Mouse (Mus musculus): ENCODE results near the gene Gm39653. TPM values are rescaled to one million over a fixed set of nuclear protein-coding genes. Genes with fewer than 3 reads are reported as not detected.

Gm39653 gene
- polyA plus RNA-seq (2012; rRNA removed), result not detected in 2 replicates

DNA sequence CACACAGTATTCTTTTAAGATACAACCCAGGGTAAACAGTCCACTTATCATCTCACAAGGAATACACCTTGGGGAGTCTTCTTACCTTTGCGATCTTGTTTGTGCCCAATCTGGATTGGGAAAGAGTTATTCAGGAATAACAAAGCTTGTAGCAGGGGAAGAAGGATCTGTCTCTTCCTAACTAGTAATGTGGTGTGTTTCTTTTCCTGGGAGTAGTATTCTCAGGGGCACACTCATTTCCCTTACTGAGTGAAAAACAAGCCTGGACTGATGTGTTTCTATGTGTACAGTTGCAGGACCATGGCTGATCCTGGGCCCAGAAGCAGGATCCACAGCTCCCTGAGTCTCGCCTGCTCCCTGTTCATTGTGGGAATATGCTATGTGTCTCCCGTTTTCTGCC lies at the start of gene Gm39653:
Gm39653 (plus strand) TSS at position 301 of the 400 bp plus-strand sequence.
- H3K27me3 ChIP-seq (ENCODE audit: control insufficient read depth, insufficient read depth, low read length), result no peaks in the 10 kb centered on the region
- no peak within 1 kb of the TSS for H3K27ac ChIP-seq (ENCODE audit: control insufficient read depth, insufficient read depth, low read length)
- no peaks in the 10 kb centered on the region for H3K36me3 ChIP-seq (ENCODE audit: control insufficient read depth, insufficient read depth, low read length)
- no peak for DNase-seq
- no peak within 1 kb of the TSS for H3K4me3 ChIP-seq (ENCODE audit: control insufficient read depth, insufficient read depth, low read length)
- WGBS, result 88% methylated on average over 3 of the region's 3 CpGs
- TF ChIP-seq CTCF (IDR thresholded peaks at IDR 0.05; ENCODE audit: borderline replicate concordance, control insufficient read depth, extremely low read depth, insufficient read depth, low read length, poor library complexity) (no peak), POLR2A (IDR thresholded peaks at IDR 0.05; ENCODE audit: control insufficient read depth, extremely low read depth, insufficient read depth, low read length, poor library complexity) (no peak)
- no peaks in the 10 kb centered on the region for H3K4me1 ChIP-seq (replicated peaks; ENCODE audit: control insufficient read depth, insufficient read depth, low read length)

DNA sequence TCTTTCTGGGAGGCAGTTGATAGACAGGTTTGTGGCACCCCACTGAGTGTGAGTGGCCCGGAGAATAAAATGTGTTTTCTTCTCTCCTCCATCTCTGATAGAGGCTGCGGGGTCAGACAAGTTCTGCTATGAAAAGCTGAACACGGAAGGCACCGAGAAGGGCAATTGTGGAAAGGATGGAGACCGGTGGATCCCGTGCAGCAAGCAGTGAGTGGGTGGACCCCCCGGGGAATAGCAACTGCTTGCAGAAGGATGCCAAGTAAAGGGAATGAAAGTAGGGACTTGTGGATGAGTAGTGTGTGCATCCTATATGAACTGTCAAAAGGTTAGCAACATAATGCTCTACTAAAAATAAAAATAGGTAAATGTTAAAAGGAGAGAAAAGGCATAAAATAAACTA lies 49.3 kb upstream of the Gm39653 start:
- no peaks in the 10 kb centered on the region for H3K4me1 ChIP-seq (replicated peaks; ENCODE audit: control insufficient read depth, insufficient read depth, low read length)
- no peak overlapping the region for H3K27ac ChIP-seq (ENCODE audit: control insufficient read depth, insufficient read depth, low read length)
- no peak for DNase-seq
- H3K4me3 ChIP-seq (ENCODE audit: control insufficient read depth, insufficient read depth, low read length), result no peak overlapping the region
- H3K36me3 ChIP-seq (ENCODE audit: control insufficient read depth, insufficient read depth, low read length), result no peaks in the 10 kb centered on the region
- TF ChIP-seq CTCF (IDR thresholded peaks at IDR 0.05; ENCODE audit: borderline replicate concordance, control insufficient read depth, extremely low read depth, insufficient read depth, low read length, poor library complexity), result no peak
- TF ChIP-seq POLR2A (IDR thresholded peaks at IDR 0.05; ENCODE audit: control insufficient read depth, extremely low read depth, insufficient read depth, low read length, poor library complexity), result no peak
- no peaks in the 10 kb centered on the region for H3K27me3 ChIP-seq (ENCODE audit: control insufficient read depth, insufficient read depth, low read length)
- 70% methylated on average over 7 of the region's 7 CpGs for WGBS

DNA sequence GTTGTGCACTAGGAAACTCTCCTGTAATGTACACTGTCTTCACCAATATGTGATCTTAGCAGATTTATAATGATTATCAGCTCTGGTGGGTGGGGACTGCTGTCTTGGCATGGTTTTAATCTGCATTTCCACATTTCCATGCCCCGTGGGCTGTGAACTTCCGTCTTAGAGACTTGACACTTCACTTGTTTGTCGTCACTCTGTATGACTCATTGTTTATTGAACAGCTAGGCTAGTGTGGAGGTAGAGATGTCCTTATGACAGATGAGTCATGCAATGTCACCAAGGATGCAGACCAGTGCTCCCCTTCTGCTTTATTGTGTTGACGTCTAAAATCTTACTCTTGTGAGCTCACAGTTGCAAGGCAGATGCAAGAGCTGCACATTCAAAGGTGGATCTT lies 48.7 kb upstream of the Gm39653 start:
- Histone ChIP-seq H3K4me3 (ENCODE audit: control insufficient read depth, insufficient read depth, low read length) (no peak overlapping the region), H3K4me1 (replicated peaks; ENCODE audit: control insufficient read depth, insufficient read depth, low read length) (no peaks in the 10 kb centered on the region), H3K27me3 (ENCODE audit: control insufficient read depth, insufficient read depth, low read length) (no peaks in the 10 kb centered on the region), H3K27ac (ENCODE audit: control insufficient read depth, insufficient read depth, low read length) (no peak overlapping the region), H3K36me3 (ENCODE audit: control insufficient read depth, insufficient read depth, low read length) (no peaks in the 10 kb centered on the region)
- no peak for TF ChIP-seq CTCF (IDR thresholded peaks at IDR 0.05; ENCODE audit: borderline replicate concordance, control insufficient read depth, extremely low read depth, insufficient read depth, low read length, poor library complexity)
- no peak for TF ChIP-seq POLR2A (IDR thresholded peaks at IDR 0.05; ENCODE audit: control insufficient read depth, extremely low read depth, insufficient read depth, low read length, poor library complexity)
- WGBS, result 32% methylated on average over 4 of the region's 4 CpGs
- DNase-seq, result no peak

DNA sequence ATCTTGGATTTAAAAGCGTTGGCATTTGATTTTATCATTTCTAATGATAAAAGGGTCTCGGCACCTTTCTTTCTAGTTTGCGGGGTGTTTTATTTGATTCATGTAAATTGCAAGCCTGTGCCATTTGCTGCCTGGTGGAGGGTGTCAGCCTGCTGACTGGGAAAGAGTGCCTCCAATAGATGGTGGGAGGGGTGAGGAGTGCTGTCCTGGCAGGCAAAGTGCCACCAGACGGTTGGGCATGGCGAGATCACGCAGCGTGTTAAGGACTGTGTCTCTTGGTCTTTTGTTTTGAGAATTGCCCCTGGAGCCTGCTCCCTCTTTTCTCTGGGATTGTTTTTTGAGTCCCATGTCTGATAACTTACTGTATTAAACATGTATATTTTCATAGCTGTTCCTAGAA lies 43.5 kb upstream of the Gm39653 start:
- H3K4me1 ChIP-seq (replicated peaks; ENCODE audit: control insufficient read depth, insufficient read depth, low read length), result no peaks in the 10 kb centered on the region
- no peak overlapping the region for H3K4me3 ChIP-seq (ENCODE audit: control insufficient read depth, insufficient read depth, low read length)
- DNase-seq, result no peak
- no peaks in the 10 kb centered on the region for H3K36me3 ChIP-seq (ENCODE audit: control insufficient read depth, insufficient read depth, low read length)
- no peak for TF ChIP-seq POLR2A (IDR thresholded peaks at IDR 0.05; ENCODE audit: control insufficient read depth, extremely low read depth, insufficient read depth, low read length, poor library complexity)
- TF ChIP-seq CTCF (IDR thresholded peaks at IDR 0.05; ENCODE audit: borderline replicate concordance, control insufficient read depth, extremely low read depth, insufficient read depth, low read length, poor library complexity), result no peak
- 93% methylated on average over 7 of the region's 7 CpGs for WGBS
- H3K27ac ChIP-seq (ENCODE audit: control insufficient read depth, insufficient read depth, low read length), result no peak overlapping the region
- no peaks in the 10 kb centered on the region for H3K27me3 ChIP-seq (ENCODE audit: control insufficient read depth, insufficient read depth, low read length)

DNA sequence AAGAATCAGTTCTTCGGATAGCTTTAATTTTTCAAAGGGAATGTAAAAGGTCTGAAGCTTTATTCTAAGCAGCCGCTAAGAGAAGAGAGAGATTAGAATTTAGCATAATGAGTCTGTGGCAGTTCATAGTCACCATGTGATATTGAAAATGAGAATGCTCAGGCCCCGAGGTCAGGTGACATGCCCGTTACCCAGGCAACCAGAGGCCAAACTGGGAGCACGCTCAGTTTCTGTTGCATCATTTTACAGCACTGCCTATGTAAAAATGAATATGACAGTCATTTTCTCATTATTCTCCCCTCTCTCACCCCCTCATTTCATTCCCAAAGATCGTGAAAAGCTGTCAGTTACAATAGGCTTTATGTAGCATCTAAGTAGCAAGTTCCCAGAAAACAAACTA lies 42.3 kb upstream of the Gm39653 start:
- Histone ChIP-seq H3K4me3 (ENCODE audit: control insufficient read depth, insufficient read depth, low read length) (no peak overlapping the region), H3K4me1 (replicated peaks; ENCODE audit: control insufficient read depth, insufficient read depth, low read length) (no peaks in the 10 kb centered on the region), H3K36me3 (ENCODE audit: control insufficient read depth, insufficient read depth, low read length) (no peaks in the 10 kb centered on the region), H3K27me3 (ENCODE audit: control insufficient read depth, insufficient read depth, low read length) (no peaks in the 10 kb centered on the region), H3K27ac (ENCODE audit: control insufficient read depth, insufficient read depth, low read length) (no peak overlapping the region)
- TF ChIP-seq CTCF (IDR thresholded peaks at IDR 0.05; ENCODE audit: borderline replicate concordance, control insufficient read depth, extremely low read depth, insufficient read depth, low read length, poor library complexity) (no peak), POLR2A (IDR thresholded peaks at IDR 0.05; ENCODE audit: control insufficient read depth, extremely low read depth, insufficient read depth, low read length, poor library complexity) (no peak)
- 80% methylated on average over 6 of the region's 6 CpGs for WGBS
- DNase-seq, result no peak

DNA sequence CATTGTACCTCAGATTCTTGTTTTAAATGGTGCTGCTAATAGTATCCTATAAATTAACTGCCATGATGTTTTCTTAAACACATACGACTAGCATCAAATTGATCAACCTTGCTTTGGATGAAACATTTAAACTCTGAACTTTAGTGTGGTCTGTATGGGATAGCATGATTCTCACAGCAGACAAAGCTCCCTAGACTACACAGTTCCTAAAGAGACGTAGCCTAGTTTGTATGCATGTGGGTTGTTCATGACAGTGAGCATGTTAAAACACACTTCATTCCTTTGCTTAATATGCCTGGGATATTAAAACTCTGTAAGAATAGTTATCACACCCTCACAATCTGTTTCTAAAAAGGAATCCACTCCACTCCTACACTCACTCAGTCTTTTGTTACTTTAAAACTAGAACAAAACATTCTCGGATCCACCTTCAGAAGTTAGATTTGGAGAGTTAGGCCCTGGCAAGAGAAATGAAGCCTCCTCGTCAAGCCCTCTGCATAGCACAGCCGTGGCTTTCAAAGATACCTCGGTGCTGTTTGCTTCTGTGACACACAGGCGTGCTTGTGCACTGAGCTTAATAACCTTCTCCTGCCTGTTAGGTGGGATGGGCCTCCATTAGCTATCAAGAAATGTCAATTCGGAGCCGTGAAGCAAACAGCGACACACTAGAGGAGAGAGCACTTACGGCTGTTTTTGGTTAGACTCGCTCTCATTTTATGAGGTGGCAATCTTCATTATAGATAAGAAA lies 41.7 kb upstream of the Gm39653 start:
- H3K4me1 ChIP-seq (replicated peaks; ENCODE audit: control insufficient read depth, insufficient read depth, low read length), result no peaks in the 10 kb centered on the region
- DNase-seq, result no peak
- no peak overlapping the region for H3K27ac ChIP-seq (ENCODE audit: control insufficient read depth, insufficient read depth, low read length)
- H3K27me3 ChIP-seq (ENCODE audit: control insufficient read depth, insufficient read depth, low read length), result no peaks in the 10 kb centered on the region
- no peak overlapping the region for H3K4me3 ChIP-seq (ENCODE audit: control insufficient read depth, insufficient read depth, low read length)
- TF ChIP-seq CTCF (IDR thresholded peaks at IDR 0.05; ENCODE audit: borderline replicate concordance, control insufficient read depth, extremely low read depth, insufficient read depth, low read length, poor library complexity), result no peak
- no peak for TF ChIP-seq POLR2A (IDR thresholded peaks at IDR 0.05; ENCODE audit: control insufficient read depth, extremely low read depth, insufficient read depth, low read length, poor library complexity)
- no peaks in the 10 kb centered on the region for H3K36me3 ChIP-seq (ENCODE audit: control insufficient read depth, insufficient read depth, low read length)
- 94% methylated on average over 12 of the region's 12 CpGs for WGBS
